In genomic region chr4:133090720-133091458, GRCm38 (mm10) we compare ENCODE assay signal across 7 mouse cellular contexts. TPM values are rescaled to one million over a fixed set of nuclear protein-coding genes. Genes with fewer than 3 reads are reported as not detected.
DNase-seq lines count a peak whose midpoint lies in the region; ATAC-seq and TF ChIP-seq lines count a peak whose summit lies in the region.

No protein-coding gene starts in this region.

- DNase-seq in left cerebral cortex, adult 2 months (ENCODE audit: extremely low spot score in 1 of 2, low spot score in 2 of 2): no peak
- no peak for DNase-seq in left cerebral cortex, postnatal 25 days (ENCODE audit: low spot score in 2 of 2)
- peak; percentile 56 for DNase-seq in embryonic facial prominence, embryonic 11.5 days (ENCODE audit: low spot score)
- DNase-seq in heart, postnatal 0 days (ENCODE audit: low spot score): peak; percentile 70
- DNase-seq in limb, embryonic 11.5 days (ENCODE audit: low spot score): peak; percentile 74
- DNase-seq in urinary bladder, adult 2 months (ENCODE audit: low spot score): no peak

- H3K4me2 ChIP-seq in embryonic facial prominence, embryonic 11.5 days (ENCODE audit: low read depth, low read length): no peak overlapping the region
- H3K4me2 ChIP-seq in heart, postnatal 0 days (ENCODE audit: low read depth, low read length): peak overlapping the region; percentile 8; the same call in 1 of the 2 replicates
- peak overlapping the region; percentile 31 for H3K4me2 ChIP-seq in limb, embryonic 11.5 days (ENCODE audit: low read depth, severe bottlenecking)
- H3K4me2 ChIP-seq in midbrain, embryonic 16.5 days (ENCODE audit: low read length): peak overlapping the region; percentile 21; the same call in 1 of the 2 replicates

- H3K9me3 ChIP-seq in embryonic facial prominence, embryonic 11.5 days (replicated peaks; ENCODE audit: control insufficient read depth, low read length): no peaks in the 10 kb centered on the region
- no peaks in the 10 kb centered on the region for H3K9me3 ChIP-seq in heart, postnatal 0 days (replicated peaks; ENCODE audit: control insufficient read depth, low read length)
- H3K9me3 ChIP-seq in limb, embryonic 11.5 days (ENCODE audit: control insufficient read depth, low read length): no peaks in the 10 kb centered on the region
- no peaks in the 10 kb centered on the region for H3K9me3 ChIP-seq in midbrain, embryonic 16.5 days (replicated peaks; ENCODE audit: control insufficient read depth, low read length, poor library complexity, severe bottlenecking)

- 28% methylated on average over 18 of the region's 18 CpGs for WGBS in embryonic facial prominence, embryonic 11.5 days
- WGBS in heart, postnatal 0 days: 7% methylated on average over 18 of the region's 18 CpGs
- 18% methylated on average over 18 of the region's 18 CpGs for WGBS in limb, embryonic 11.5 days
- WGBS in midbrain, embryonic 16.5 days: 27% methylated on average over 18 of the region's 18 CpGs

- H3K27me3 ChIP-seq in embryonic facial prominence, embryonic 11.5 days (ENCODE audit: control insufficient read depth, insufficient read depth, low read length): no peaks in the 10 kb centered on the region
- no peaks in the 10 kb centered on the region for H3K27me3 ChIP-seq in heart, postnatal 0 days (ENCODE audit: control insufficient read depth, insufficient read depth, low read length)
- no peaks in the 10 kb centered on the region for H3K27me3 ChIP-seq in limb, embryonic 11.5 days (ENCODE audit: control insufficient read depth, insufficient read depth, low read length)
- no peaks in the 10 kb centered on the region for H3K27me3 ChIP-seq in midbrain, embryonic 16.5 days (ENCODE audit: control insufficient read depth, insufficient read depth, low read depth, low read length)

- peak overlapping the region; percentile 44 for H3K9ac ChIP-seq in embryonic facial prominence, embryonic 11.5 days (replicated peaks; ENCODE audit: low read length)
- H3K9ac ChIP-seq in heart, postnatal 0 days (replicated peaks; ENCODE audit: low read depth, low read length): peak overlapping the region; percentile 19; the same call in 1 of the 2 replicates
- H3K9ac ChIP-seq in limb, embryonic 11.5 days (ENCODE audit: low read length): peak overlapping the region; percentile 35
- peak overlapping the region; percentile 1; the same call in 1 of the 2 replicates for H3K9ac ChIP-seq in midbrain, embryonic 16.5 days (ENCODE audit: low read depth, low read length)

- TF ChIP-seq EP300 in heart, postnatal 0 days (IDR thresholded peaks at IDR 0.05; ENCODE audit: low read depth): 0 out of 2 replicates have a peak, but pooled peaks have one; percentile 60

- no peak for TF ChIP-seq CTCF in left cerebral cortex, adult 2 months (IDR thresholded peaks at IDR 0.05)
- no peak for TF ChIP-seq CTCF in heart, postnatal 0 days (IDR thresholded peaks at IDR 0.05; ENCODE audit: low read depth)

- intact Hi-C loops in left cerebral cortex, adult 2 months (cut with DNase I): no loop called here
- intact Hi-C loops in left cerebral cortex, postnatal 25 days (cut with DNase I): no loop called here

- H3K4me3 ChIP-seq in left cerebral cortex, adult 2 months: no peak overlapping the region
- no peak overlapping the region for H3K4me3 ChIP-seq in embryonic facial prominence, embryonic 11.5 days (ENCODE audit: low read depth, low read length)
- no peak overlapping the region for H3K4me3 ChIP-seq in heart, postnatal 0 days (ENCODE audit: low read depth, low read length)
- no peak overlapping the region for H3K4me3 ChIP-seq in limb, embryonic 11.5 days (ENCODE audit: low read depth, low read length)
- H3K4me3 ChIP-seq in midbrain, embryonic 16.5 days (ENCODE audit: low read depth, low read length): no peak overlapping the region

- no peak for ATAC-seq in embryonic facial prominence, embryonic 11.5 days (replicated peaks; ENCODE audit: insufficient number of reproducible peaks, low FRiP score, low TSS enrichment, low read depth)
- ATAC-seq in heart, postnatal 0 days (ENCODE audit: insufficient read depth, low read depth): peak; percentile 7
- ATAC-seq in limb, embryonic 11.5 days (ENCODE audit: insufficient number of reproducible peaks, low FRiP score, low TSS enrichment, low read depth): peak; percentile 28; the same call in 1 of the 2 replicates
- ATAC-seq in midbrain, embryonic 16.5 days: peak; percentile 16; the same call in 1 of the 2 replicates

- H3K27ac ChIP-seq in left cerebral cortex, adult 2 months: peak overlapping the region; percentile 78
- peak overlapping the region; percentile 65 for H3K27ac ChIP-seq in embryonic facial prominence, embryonic 11.5 days (replicated peaks; ENCODE audit: low read depth, low read length)
- peak overlapping the region; percentile 90 for H3K27ac ChIP-seq in heart, postnatal 0 days (ENCODE audit: low read depth)
- peak overlapping the region; percentile 83 for H3K27ac ChIP-seq in limb, embryonic 11.5 days (replicated peaks; ENCODE audit: low read depth, low read length)
- H3K27ac ChIP-seq in midbrain, embryonic 16.5 days (ENCODE audit: low read length): peak overlapping the region; percentile 62

- peaks cover 23% of the 10 kb centered on the region for H3K4me1 ChIP-seq in embryonic facial prominence, embryonic 11.5 days (ENCODE audit: control insufficient read depth, insufficient read depth, low read length)
- H3K4me1 ChIP-seq in heart, postnatal 0 days (ENCODE audit: control insufficient read depth, insufficient read depth): peaks cover 72% of the 10 kb centered on the region
- peaks cover 66% of the 10 kb centered on the region for H3K4me1 ChIP-seq in limb, embryonic 11.5 days (ENCODE audit: control insufficient read depth, insufficient read depth, low read length)
- H3K4me1 ChIP-seq in midbrain, embryonic 16.5 days (ENCODE audit: control insufficient read depth, insufficient read depth, low read length): peaks cover 62% of the 10 kb centered on the region

- H3K36me3 ChIP-seq in embryonic facial prominence, embryonic 11.5 days (replicated peaks; ENCODE audit: control insufficient read depth, insufficient read depth, low read depth, low read length): no peaks in the 10 kb centered on the region
- H3K36me3 ChIP-seq in heart, postnatal 0 days (replicated peaks; ENCODE audit: control insufficient read depth, insufficient read depth, low read length): no peaks in the 10 kb centered on the region
- H3K36me3 ChIP-seq in limb, embryonic 11.5 days (ENCODE audit: control insufficient read depth, insufficient read depth, low read length): no peaks in the 10 kb centered on the region
- H3K36me3 ChIP-seq in midbrain, embryonic 16.5 days (ENCODE audit: control insufficient read depth, insufficient read depth, low read length): no peaks in the 10 kb centered on the region

RNA-seq across cellular contexts. Expression of gene Wasf2, which starts 39.4 kb away (rescaled TPM):
- total RNA-seq in left cerebral cortex, adult 2 months (2021): 10 to 100 TPM; 25.7 to 34.3 TPM
- 10 to 100 TPM; 27.6 to 32.9 TPM for total RNA-seq in left cerebral cortex, postnatal 25 days (2021)
- polyA plus RNA-seq in embryonic facial prominence, embryonic 11.5 days (2014; fragmentation: Nextera tagmentation; extraction: Ambion mirVana): 66.9 and 75.9 TPM in 2 replicates
- total RNA-seq in heart, postnatal 0 days (2014; rRNA removed; ENCODE audit: low replicate concordance): 54.5 and 119 TPM in 2 replicates
- 55.4 and 62.4 TPM in 2 replicates for polyA plus RNA-seq in heart, postnatal 0 days (2015; fragmentation: Nextera tagmentation; extraction: Ambion mirVana)
- polyA plus RNA-seq in limb, embryonic 11.5 days (2014; fragmentation: Nextera tagmentation; extraction: Ambion mirVana): 54.7 and 63.6 TPM in 2 replicates
- 20.1 and 27.1 TPM in 2 replicates for polyA plus RNA-seq in midbrain, embryonic 16.5 days (2015; fragmentation: Nextera tagmentation; extraction: Ambion mirVana)
- polyA plus RNA-seq in urinary bladder, adult 2 months (2012; rRNA removed): 44.4 and 59.3 TPM in 2 replicates

Comparison
In these comparisons a context has a peak if more than half of its experiments do, and no peak if none do; other contexts are left out.
1. DNase-seq: peak in embryonic facial prominence, embryonic 11.5 days (single experiment), heart, postnatal 0 days (single experiment) and limb, embryonic 11.5 days (single experiment); none in left cerebral cortex, adult 2 months (0 of 2), left cerebral cortex, postnatal 25 days (0 of 2) and urinary bladder, adult 2 months (single experiment).
2. Peak in every context shown above with its lines, with median percentiles within 50 percentile points of each other: H3K27ac ChIP-seq and H3K9ac ChIP-seq.